In genomic region chr9:107566855-107567254, GRCm38 (mm10) we compare ENCODE assay signal across 8 mouse cellular contexts. TPM values are rescaled to one million over a fixed set of nuclear protein-coding genes. Genes with fewer than 3 reads are reported as not detected.
DNase-seq lines count a peak whose midpoint lies in the region; ATAC-seq and TF ChIP-seq lines count a peak whose summit lies in the region.

No protein-coding gene starts in this region.

- DNase-seq in right cerebral cortex, postnatal 14 days = peak; percentile 6
- no peak for DNase-seq in right cerebral cortex, postnatal 4 days
- DNase-seq in liver, embryonic 13.5 days = no peak
- DNase-seq in stomach, postnatal 0 days (ENCODE audit: low spot score) = no peak
- DNase-seq in spleen, postnatal 14 days (ENCODE audit: low spot score in 2 of 2) = no peak
- DNase-seq in urinary bladder, adult 18-20 months (ENCODE audit: low spot score in 2 of 2) = no peak
- no peak for DNase-seq in right cerebral cortex, postnatal 10 days (ENCODE audit: low spot score in 2 of 2)

- peaks cover 14% of the 10 kb centered on the region for H3K36me3 ChIP-seq in hindbrain, embryonic 16.5 days (ENCODE audit: control insufficient read depth, insufficient read depth, low read length)
- peaks cover 35% of the 10 kb centered on the region for H3K36me3 ChIP-seq in liver, embryonic 13.5 days
- peaks cover 4% of the 10 kb centered on the region; the same call in 1 of the 2 replicates for H3K36me3 ChIP-seq in stomach, postnatal 0 days (ENCODE audit: control insufficient read depth, insufficient read depth, low read length)

- WGBS in hindbrain, embryonic 16.5 days = 73% methylated on average over 3 of the region's 3 CpGs
- WGBS in liver, embryonic 13.5 days (ENCODE audit: insufficient replicate concordance) = 40% methylated on average over 3 of the region's 3 CpGs
- 48% methylated on average over 3 of the region's 3 CpGs for WGBS in stomach, postnatal 0 days

- no peak overlapping the region; the same call in 1 of the 2 replicates for H3K4me3 ChIP-seq in hindbrain, embryonic 16.5 days (ENCODE audit: low read length)
- H3K4me3 ChIP-seq in liver, embryonic 13.5 days (replicated peaks) = 0 out of 2 replicates have a peak overlapping the region, but pooled peaks have one; percentile 86
- H3K4me3 ChIP-seq in stomach, postnatal 0 days (ENCODE audit: low read depth, low read length) = no peak overlapping the region

- H3K27me3 ChIP-seq in hindbrain, embryonic 16.5 days (replicated peaks; ENCODE audit: control insufficient read depth, insufficient read depth, low read length) = no peaks in the 10 kb centered on the region
- no peaks in the 10 kb centered on the region for H3K27me3 ChIP-seq in liver, embryonic 13.5 days
- no peaks in the 10 kb centered on the region for H3K27me3 ChIP-seq in stomach, postnatal 0 days (ENCODE audit: control insufficient read depth, insufficient read depth, low read length)

- no peak for TF ChIP-seq EP300 in stomach, postnatal 0 days (optimal IDR thresholded peaks at IDR 0.05)

- H3K9ac ChIP-seq in hindbrain, embryonic 16.5 days (ENCODE audit: low read depth, low read length) = peak overlapping the region; percentile 11; the same call in 1 of the 2 replicates
- peak overlapping the region; percentile 92 for H3K9ac ChIP-seq in liver, embryonic 13.5 days
- H3K9ac ChIP-seq in stomach, postnatal 0 days (ENCODE audit: low read length) = no peak overlapping the region

- no peak overlapping the region; the same call in 1 of the 2 replicates for H3K27ac ChIP-seq in hindbrain, embryonic 16.5 days (ENCODE audit: low read depth, low read length)
- H3K27ac ChIP-seq in liver, embryonic 13.5 days = peak overlapping the region; percentile 94
- peak overlapping the region; percentile 86 for H3K27ac ChIP-seq in stomach, postnatal 0 days (replicated peaks)

- H3K4me1 ChIP-seq in hindbrain, embryonic 16.5 days (ENCODE audit: control insufficient read depth, insufficient read depth, low read depth, low read length) = peaks cover 40% of the 10 kb centered on the region
- H3K4me1 ChIP-seq in liver, embryonic 13.5 days (replicated peaks) = peaks cover 85% of the 10 kb centered on the region
- peaks cover 17% of the 10 kb centered on the region for H3K4me1 ChIP-seq in stomach, postnatal 0 days (replicated peaks; ENCODE audit: control insufficient read depth, insufficient read depth)

- H3K9me3 ChIP-seq in hindbrain, embryonic 16.5 days (ENCODE audit: control insufficient read depth, low read length) = no peaks in the 10 kb centered on the region
- no peaks in the 10 kb centered on the region for H3K9me3 ChIP-seq in liver, embryonic 13.5 days (replicated peaks)
- H3K9me3 ChIP-seq in stomach, postnatal 0 days (ENCODE audit: control insufficient read depth, low read length) = no peaks in the 10 kb centered on the region

- no peak for ATAC-seq in hindbrain, embryonic 16.5 days
- no peak for ATAC-seq in liver, embryonic 13.5 days (ENCODE audit: low read depth)
- peak; percentile 11 for ATAC-seq in stomach, postnatal 0 days (ENCODE audit: low FRiP score, low TSS enrichment)

- TF ChIP-seq CTCF in stomach, postnatal 0 days (IDR thresholded peaks at IDR 0.05; ENCODE audit: low read depth) = peak; percentile 27

- no peak overlapping the region for H3K4me2 ChIP-seq in hindbrain, embryonic 16.5 days (ENCODE audit: low read length)
- peak overlapping the region; percentile 92 for H3K4me2 ChIP-seq in liver, embryonic 13.5 days
- no peak overlapping the region for H3K4me2 ChIP-seq in stomach, postnatal 0 days (replicated peaks; ENCODE audit: low read depth)

RNA-seq across cellular contexts. Expression of gene Hyal2, which starts 0.9 kb away (rescaled TPM):
- polyA plus RNA-seq in hindbrain, embryonic 16.5 days (2015; fragmentation: Nextera tagmentation; extraction: Ambion mirVana) = 60.1 and 68.5 TPM in 2 replicates
- polyA plus RNA-seq in liver, embryonic 13.5 days (2015; fragmentation: Nextera tagmentation; extraction: Ambion mirVana) = 43.8 and 44.7 TPM in 2 replicates
- 49.6 and 50.4 TPM in 2 replicates for polyA plus RNA-seq in stomach, postnatal 0 days (2015; fragmentation: Nextera tagmentation; extraction: Ambion mirVana)

RNA-seq across cellular contexts. Expression of gene Tusc2, which starts 3.8 kb away (rescaled TPM):
- 125 and 134 TPM in 2 replicates for polyA plus RNA-seq in hindbrain, embryonic 16.5 days (2015; fragmentation: Nextera tagmentation; extraction: Ambion mirVana)
- polyA plus RNA-seq in liver, embryonic 13.5 days (2015; fragmentation: Nextera tagmentation; extraction: Ambion mirVana) = 40.1 and 44.6 TPM in 2 replicates
- polyA plus RNA-seq in stomach, postnatal 0 days (2015; fragmentation: Nextera tagmentation; extraction: Ambion mirVana) = 44.9 and 48.7 TPM in 2 replicates

RNA-seq across cellular contexts. Expression of gene Hyal1, which starts 9.9 kb away (rescaled TPM):
- 6.4 and 8.3 TPM in 2 replicates for polyA plus RNA-seq in hindbrain, embryonic 16.5 days (2015; fragmentation: Nextera tagmentation; extraction: Ambion mirVana)
- 2.6 TPM in 2 replicates for polyA plus RNA-seq in liver, embryonic 13.5 days (2015; fragmentation: Nextera tagmentation; extraction: Ambion mirVana)
- 7.2 and 8.0 TPM in 2 replicates for polyA plus RNA-seq in stomach, postnatal 0 days (2015; fragmentation: Nextera tagmentation; extraction: Ambion mirVana)

RNA-seq across cellular contexts. Expression of gene Naa80, which starts 11.8 kb away (rescaled TPM):
- 17.1 and 22.7 TPM in 2 replicates for polyA plus RNA-seq in hindbrain, embryonic 16.5 days (2015; fragmentation: Nextera tagmentation; extraction: Ambion mirVana)
- 10.5 and 12.2 TPM in 2 replicates for polyA plus RNA-seq in liver, embryonic 13.5 days (2015; fragmentation: Nextera tagmentation; extraction: Ambion mirVana)
- polyA plus RNA-seq in stomach, postnatal 0 days (2015; fragmentation: Nextera tagmentation; extraction: Ambion mirVana) = 13.3 and 14.7 TPM in 2 replicates

RNA-seq across cellular contexts. Expression of gene Hyal3, which starts 13.8 kb away (rescaled TPM):
- 2.7 and 2.9 TPM in 2 replicates for polyA plus RNA-seq in hindbrain, embryonic 16.5 days (2015; fragmentation: Nextera tagmentation; extraction: Ambion mirVana)
- 0.82 and 1.2 TPM in 2 replicates for polyA plus RNA-seq in liver, embryonic 13.5 days (2015; fragmentation: Nextera tagmentation; extraction: Ambion mirVana)
- polyA plus RNA-seq in stomach, postnatal 0 days (2015; fragmentation: Nextera tagmentation; extraction: Ambion mirVana) = 1.3 and 1.4 TPM in 2 replicates
